Mouse (Mus musculus): Measurements from ENCODE around the gene Wdfy1.

The Wdfy1 gene

DNA sequence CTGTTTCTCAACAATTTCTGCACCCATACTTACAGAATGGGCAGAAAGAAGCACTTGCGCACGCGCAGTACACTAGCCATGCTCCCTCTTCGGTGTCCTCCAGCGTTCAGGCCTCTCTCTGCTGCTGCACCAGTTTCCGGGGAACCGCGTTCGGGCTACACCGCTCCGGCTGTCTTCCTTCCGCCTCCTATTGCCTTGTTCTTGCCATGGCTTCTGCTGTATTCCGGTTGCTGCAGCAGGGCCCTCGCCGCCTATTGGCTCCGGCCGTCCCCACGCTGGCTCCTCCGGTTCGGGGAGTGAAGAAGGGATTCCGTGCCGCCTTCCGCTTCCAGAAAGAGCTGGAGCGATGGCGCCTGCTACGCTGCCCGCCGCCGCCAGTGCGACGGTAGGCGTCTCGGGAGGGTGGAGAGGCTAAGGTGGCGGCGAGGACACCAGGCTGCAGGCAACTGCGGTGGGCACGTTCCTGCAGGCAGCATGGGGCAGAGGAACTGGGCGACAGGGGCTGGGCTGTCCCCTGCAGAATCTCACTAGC is at the start of gene Wdfy1, which contains the start of gene Mrpl44:
TSS of gene Wdfy1 (minus strand) at position 217 of the 532 bp plus-strand sequence.
TSS of gene Mrpl44 (plus strand) at position 92 of the 532 bp plus-strand sequence.
- in situ Hi-C loops (cut with MseI, MboI): no loop called here

DNA sequence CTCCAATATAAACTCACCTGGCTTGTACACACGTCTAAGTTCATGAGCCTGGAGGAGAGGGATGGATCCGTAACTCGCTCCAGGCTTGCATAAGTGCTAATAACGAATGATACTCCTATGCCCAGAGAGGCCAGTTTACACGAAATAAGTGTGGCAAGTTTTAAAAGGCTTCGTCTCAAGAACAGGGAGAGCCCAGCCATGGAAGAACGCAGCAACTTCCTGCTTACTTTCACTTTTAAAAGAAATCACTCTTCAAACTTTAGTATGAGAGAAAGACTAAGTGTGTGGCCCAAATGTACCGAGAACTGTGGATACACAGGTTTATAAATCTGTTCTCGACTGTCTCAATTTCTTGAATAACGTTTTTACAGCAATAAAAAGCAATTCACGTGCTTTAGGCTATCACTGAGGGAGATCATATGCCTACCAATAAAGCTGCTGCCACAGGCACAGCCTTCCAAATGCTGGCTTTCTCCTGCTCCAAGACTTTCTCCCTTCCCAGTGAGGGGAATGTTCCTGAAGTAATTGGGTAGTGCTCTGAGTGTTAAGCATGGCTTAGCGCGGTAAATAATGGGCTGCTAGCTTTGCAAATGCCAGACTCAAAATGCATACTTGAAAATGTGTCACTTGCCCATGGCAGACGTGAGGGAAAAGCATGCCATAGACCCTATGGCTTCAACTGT is 48.1 kb upstream of the Wdfy1 start:
- in situ Hi-C loops (cut with MseI, MboI): no loop called here

DNA sequence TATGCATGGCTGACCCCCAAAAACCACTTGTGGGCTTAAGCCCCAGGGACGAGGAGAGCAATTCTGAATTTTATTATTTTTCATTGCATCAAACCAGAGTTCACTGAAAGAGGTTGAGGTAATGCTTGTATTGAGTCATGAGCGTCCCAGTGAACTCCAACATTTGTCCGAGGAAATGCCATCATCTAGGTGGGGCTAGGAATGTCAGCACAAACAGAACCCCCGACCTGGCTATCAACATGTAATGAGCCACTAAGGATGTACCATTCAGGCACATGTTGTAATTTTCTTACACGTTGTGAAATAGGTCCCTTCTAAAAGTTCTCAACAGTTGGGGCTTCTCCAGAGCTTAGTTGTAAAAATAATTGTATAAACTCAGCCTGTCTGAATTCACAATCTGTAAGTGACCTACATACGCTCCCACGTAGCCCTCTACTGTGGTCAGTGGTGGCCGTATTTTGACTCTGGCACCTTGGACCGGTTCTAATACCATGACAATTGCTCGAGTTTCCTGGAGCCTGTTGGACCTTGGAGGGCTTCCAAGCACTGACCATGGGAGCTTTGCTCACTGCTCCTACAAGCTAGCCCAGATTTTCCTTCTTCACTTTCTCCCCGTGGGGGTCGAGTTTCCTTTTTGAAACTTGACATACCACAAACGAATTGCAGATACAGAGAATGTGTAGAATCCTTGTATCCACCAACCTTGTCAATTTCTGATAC is 47.0 kb upstream of the Wdfy1 start:
- in situ Hi-C loops (cut with MseI, MboI): no loop called here

DNA sequence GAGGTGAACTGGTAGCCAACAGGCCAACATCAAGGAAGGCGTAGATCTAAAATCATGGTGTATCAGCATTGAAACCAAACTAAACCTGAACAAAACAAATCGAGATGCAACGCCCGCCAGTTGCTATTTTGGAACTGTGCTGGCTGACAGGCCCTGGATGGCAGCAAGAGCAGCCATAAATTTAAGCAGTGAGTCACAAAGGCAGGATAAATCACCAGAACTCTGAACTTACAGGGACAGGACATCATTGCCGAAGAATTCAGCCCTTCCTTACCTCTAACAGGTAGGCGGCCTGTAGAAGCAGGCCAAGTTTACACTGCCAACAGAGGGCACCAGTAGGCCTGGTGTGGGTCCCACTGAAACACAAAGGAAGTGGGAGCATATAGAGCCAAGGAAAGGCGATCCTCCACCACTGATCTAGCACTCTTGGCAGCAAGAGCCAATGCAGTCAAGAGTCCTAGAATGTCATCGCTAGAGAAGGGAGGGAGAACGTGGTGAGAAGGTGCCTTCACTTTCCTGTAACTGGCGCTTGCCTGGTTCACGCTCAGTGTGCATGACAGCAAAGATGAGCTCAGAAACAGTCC is 43.4 kb upstream of the Wdfy1 start:
- in situ Hi-C loops (cut with MseI, MboI): no loop called here

DNA sequence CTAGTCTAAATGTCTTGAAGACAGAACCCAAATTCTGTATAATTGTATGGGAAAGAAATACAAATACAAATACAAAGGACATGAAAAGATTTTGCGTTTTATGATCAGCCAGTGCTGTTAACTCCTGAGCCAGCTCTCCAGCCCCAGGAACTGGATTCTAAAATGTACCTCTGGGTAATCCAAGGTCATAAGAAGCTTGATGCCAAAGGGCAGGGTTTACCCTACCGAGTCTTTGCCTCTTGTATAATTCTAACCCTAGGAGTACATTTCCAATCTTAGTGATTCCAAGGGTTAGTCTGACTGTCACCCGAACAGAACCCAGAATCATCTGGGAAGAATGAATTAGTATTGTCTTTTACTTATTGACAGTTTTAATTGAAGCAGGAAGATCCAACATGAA is 39.5 kb upstream of the Wdfy1 start:
- in situ Hi-C loops (cut with MseI, MboI): no loop called here

DNA sequence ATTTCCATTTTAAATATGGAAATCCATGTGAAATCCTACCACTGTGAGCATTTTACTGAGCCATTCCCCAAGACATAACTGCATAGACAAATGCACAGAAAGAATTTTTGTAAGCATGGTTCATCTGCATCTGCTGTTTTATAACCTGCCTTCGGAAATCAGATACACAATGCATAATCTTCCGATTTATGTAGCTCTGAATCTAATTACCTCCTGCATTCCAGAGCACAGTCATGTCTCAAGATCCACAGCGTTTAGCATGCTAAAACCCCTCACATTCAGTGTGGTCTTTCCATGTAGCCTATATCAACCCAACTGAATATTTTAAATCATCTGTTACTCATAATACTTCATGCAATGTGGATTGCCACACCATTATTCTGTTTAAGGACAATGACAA is 33.5 kb upstream of the Wdfy1 start:
- in situ Hi-C loops (cut with MseI, MboI): no loop called here

DNA sequence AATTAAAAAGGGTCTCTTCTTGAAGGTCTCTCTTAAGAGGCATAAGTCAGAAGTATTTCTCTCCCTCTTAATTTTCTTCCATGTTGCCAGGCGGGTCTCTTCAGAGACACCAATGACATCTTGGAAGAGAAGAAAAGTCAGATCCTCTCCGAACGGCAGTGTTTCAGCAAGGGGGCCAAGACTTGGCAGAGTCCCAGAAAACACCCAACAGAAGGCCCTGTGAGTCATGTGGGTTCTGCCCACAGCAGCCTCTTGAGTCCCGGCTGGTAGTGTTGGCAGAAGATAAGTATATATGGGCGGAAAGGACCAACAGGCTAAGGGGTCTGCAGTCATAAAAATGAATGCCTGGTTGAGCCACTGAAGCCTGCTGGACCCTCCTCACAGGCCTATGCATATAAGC is 30.9 kb upstream of the Wdfy1 start:
- in situ Hi-C loops (cut with MseI, MboI): no loop called here

DNA sequence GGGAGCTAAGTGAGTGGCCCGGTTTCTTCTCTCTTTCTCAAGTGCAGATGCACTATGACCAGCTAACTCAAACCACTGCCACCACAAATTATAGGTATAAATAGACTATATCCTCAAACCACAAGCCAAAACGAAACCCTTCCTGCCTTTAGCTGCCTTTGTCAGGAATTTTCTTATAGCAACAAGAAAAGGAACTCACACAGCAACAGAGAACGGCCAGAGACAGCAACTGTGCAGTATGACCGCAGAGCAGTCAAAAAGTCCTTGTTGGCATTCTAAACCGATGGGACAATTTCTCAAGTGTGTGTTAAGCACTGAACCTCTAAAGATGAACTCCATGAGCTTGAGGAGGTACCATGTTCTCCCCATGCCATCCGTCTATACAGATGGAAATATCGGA is 27.7 kb upstream of the Wdfy1 start:
- in situ Hi-C loops (cut with MseI, MboI): no loop called here

DNA sequence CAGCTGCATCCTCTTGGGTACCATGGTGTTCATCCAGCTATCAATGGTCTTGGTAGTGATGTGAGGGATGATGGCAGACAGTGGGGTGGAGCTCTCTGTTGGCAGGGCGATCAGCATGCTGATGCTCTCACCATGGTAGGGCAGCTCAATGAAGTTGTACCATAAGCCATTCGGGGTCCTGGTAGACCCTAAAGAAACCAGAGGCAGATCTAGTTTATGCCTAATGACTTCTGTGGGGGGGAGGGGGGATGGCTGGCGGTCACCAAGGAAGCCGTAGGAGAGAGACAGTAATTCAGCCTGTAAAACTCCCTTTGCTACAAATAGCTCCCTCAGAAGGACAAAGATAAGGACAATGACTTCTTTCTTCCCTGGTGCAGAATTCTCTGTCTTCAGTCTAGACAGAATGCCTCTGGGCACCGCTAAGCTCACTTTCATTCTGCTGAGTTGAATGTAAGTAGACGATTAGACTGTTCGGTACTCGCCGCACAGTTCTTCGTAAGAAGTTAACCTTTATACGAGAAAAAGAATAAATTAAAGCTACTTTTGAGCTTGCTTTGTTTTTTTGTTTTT is 27.0 kb upstream of the Wdfy1 start:
- in situ Hi-C loops (cut with MseI, MboI): no loop called here

DNA sequence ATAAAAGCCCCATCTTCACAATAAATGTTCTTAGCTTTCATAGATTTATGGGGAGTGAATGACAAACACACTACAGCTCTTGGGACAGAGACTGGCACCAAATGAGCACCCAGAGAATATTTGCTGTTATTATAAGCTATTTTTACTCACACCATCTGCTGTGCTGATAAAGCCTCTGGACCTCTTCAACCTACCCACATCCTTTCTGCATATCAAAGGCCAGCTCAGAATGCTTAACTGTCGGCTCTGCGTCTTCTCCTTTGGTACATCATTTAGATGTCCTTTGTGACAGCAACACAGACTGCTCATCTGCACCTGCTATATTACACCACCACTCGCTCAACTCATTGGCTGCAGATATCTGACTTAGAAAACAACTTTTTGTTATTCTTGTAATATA is 21.1 kb upstream of the Wdfy1 start:
- in situ Hi-C loops (cut with MseI, MboI): no loop called here

DNA sequence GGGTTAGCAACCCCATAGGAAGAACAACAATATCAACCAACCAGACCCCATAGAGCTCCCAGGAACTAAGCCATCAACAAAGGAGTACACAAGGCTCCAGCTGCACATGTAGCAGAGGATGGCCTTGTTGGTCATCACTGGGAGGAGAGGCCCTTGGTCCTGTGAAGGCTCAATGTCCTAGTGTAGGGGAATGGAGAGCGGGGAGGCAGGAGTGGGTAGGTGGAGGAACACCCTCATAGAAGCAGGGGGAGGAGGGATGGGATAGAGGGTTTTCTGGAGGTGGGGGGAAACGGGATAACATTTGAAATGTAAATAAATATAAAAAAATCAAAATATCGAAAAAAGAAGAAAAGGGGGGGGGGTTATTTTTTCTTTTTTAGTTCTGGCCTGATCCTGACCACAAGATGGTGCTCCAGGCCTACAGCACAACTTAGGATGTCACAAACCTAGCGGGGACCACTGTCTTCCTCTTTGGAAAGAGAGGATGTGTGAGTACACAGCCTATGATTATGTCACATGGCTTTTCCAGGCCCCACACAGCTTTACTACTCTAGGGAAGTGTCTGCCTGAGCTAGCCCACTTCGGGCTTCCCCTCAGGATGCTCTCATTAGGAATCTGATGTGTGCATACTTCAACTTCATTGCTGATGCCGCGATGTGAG is 10.5 kb upstream of the Wdfy1 start:
- in situ Hi-C loops (cut with MseI, MboI): loop anchor here (10.0 kb wide), 2 partner anchors 318 to 388 kb away; no protein-coding TSS in a partner anchor

DNA sequence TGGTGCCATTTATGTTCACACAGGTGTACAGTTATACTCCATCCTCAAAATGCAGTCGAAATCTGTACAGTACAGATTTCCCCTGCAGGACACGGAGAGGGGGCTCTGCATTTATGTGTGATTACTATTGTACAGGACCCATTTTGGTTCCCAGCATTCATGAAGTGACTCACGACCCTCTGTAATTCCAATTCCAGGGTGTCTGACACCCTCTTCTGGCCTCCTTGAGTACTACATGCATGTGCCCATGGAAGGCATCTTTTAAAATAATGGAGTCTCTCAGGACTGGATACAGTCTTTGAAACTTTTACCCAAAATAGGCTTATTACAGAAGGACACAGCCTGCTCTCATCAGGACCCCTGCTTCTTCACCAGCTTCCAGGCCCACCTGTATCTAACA is 6.5 kb upstream of the Wdfy1 start:
- in situ Hi-C loops (cut with MseI, MboI): loop anchor here (10.0 kb wide), 2 partner anchors 322 to 392 kb away; no protein-coding TSS in a partner anchor

DNA sequence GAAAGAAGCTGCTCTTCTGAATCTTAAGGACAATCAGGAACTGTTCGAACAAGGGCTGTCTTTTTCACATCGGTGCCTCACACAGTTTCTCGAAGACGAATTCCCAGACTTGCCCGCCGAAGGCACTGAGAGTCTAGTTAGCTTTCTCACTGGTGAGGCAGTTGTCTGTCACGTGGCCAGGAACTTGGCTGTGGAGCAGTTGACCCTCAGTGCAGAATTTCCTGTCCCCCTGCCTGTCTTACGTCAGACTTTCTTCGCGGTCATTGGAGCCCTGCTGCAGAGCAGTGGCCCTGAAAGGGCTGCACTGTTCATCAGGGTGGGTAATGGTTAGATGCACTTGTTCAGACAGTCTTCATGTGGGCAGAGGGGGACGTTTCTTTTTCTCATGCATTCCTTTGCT is 2.1 kb upstream of the Wdfy1 start:
- in situ Hi-C loops (cut with MseI, MboI): no loop called here

DNA sequence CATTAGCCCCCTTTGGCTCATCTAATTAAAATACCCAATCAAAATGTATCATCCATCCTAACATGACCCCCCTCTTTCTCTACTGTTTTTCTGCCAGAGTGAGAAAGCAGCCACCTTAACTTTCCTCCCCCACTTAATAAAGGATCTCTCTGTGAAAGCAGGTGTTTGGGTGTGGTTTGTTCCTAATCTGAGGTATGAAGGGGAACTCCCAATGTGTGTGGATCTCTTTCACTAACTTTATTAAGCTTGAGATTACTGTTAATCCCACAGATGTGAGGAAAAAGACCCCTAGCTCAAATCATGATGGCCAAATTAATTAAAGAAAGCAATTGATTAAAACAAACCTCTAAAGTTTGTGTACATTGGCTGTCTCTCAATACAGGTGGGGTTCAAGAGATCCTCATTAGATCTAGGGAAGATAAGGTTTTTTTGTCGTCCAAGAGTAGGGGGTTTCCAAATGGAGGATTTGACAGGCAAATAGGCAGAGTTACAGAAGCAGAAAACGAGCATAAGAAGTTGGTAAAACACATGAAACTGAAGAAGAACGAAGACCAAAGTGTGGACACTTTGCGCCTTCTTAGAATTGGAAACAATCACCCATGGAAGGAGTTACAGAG is 1.7 kb downstream of the Wdfy1 start:
- in situ Hi-C loops (cut with MseI, MboI): no loop called here

DNA sequence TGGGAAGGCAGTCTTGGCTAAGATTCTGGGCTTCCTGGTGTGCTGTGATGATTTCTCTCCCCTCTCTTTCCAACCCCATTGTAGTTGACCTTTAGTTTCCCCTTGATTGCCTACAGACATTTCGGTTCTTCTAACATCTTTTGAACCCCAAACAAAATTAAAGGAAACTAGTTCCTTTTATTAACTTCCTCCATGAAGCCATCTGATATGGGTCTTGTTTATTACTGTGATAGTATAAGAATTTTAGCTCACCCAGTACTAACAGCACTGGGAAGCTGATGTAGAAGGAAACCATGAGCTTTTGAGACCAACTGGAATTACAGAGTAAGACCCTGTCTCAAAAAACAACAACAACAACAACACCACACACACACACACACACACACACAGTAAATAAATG is 7.7 kb downstream of the Wdfy1 start:
- in situ Hi-C loops (cut with MseI, MboI): no loop called here

DNA sequence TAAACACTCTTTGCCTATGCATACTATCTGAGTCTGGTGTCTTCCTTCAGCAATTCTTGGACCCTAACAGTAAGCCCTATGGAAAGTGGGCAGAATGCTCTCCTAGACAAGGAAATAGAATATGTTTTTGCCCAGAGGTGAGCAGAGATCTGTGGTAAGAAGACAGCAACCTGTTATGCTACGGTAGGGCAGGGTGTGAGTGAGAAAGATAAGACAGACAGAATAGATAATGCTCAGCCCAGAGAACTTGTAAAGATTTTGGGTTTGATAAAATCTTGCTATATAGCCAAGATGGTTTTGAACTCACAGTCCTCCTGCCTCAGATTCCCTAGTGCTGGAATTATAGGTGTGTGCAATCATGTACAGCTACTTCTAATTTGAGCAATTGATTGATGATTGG is 11.5 kb downstream of the Wdfy1 start:
- in situ Hi-C loops (cut with MseI, MboI): no loop called here

DNA sequence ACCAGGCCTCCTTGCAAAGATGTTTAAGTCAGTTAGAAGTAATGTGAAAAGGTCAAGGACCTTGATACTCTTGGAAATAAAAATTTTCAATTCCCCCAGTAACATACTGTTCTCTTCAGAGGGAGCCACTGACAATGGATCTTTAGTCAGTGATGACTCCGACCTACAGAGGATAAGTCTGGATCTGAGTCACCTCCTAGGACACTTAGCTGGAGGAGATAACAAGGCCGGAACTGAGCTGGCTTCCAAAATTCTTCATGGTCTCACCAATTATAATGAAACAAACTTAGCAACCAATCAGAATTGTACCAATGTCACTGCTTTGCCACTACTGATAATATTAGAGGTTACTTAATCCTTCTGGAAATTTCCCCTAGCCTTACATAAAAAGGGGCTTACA is 11.9 kb downstream of the Wdfy1 start:
- in situ Hi-C loops (cut with MseI, MboI): no loop called here

DNA sequence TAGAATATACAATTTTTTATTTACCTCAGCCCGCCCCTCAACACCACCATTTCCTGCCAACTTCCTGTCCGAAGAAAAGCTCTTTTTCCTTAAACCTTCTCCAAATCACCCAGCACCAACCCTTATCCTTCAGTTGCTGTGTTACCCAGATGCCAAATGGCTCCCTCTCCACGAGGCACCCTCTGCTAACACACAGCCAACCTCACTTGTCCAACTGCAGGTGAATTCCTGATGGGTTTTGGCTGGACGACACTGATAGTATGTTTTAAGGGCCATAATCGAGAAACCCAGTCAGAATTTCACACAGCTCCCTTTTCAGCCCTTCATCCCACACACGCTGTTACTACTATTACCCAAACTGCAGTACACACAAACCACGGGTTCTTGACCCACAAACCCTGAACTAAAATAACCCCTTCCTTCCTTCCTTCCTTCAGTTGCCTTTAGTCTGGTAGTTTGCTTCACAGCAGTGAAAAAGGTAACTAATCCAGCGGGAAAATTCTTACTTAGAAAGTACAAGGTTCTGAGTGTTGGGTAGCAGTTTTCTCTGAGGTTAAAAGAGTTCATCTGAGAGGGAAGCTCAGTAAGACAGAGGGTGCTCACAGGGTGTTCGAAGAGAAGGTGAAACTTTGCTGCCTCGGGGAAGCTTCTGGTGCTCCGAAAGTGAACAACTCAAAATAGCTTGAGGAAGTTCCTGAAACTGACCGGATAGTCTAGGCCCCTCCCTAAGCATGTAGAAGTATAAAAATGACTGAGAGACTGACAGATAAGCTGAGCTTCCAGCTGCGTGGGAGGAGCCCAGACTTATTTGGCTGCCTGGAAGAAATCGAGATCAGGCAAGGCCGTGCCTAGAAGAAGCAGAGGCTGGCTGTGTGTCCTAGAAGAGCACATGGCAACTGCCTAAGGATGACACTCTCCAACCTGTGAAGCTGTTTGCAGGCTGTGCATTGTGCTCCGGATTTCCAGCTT is 13.4 kb downstream of the Wdfy1 start:
- in situ Hi-C loops (cut with MseI, MboI): no loop called here

DNA sequence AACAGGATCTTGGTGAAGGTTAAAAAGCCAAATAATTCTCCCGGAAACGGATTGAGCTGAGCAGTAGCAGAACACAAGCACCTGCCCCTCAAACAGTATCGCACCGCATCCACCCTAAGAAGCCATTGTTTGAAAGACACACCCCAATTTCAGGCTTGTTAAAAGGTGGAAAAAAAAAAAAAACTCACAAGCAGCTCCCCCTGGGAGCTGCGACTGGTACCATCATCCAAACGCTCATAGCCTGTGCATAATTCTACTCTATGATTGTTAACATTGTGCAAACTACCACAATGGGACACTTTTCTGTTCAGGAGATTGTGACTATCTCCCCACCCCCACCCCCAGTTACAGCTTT is 14.0 kb downstream of the Wdfy1 start:
- in situ Hi-C loops (cut with MseI, MboI): no loop called here

All from mouse trophoblast stem cell (cell line).